Mouse (Mus musculus) liver (tissue): ENCODE results near the gene Slfn9.
"Not testable (repeated sequence)": the region's sequence is repeated elsewhere in the genome, so short reads cannot be mapped to it uniquely, and the experiment has no call there.

Source experiments
- DNase-seq: peaks from one replicate; pipeline ENCODE4 v3.0.0-alpha.2; 2020; ENCODE audit warnings: mixed read lengths

Slfn9 gene

DNA sequence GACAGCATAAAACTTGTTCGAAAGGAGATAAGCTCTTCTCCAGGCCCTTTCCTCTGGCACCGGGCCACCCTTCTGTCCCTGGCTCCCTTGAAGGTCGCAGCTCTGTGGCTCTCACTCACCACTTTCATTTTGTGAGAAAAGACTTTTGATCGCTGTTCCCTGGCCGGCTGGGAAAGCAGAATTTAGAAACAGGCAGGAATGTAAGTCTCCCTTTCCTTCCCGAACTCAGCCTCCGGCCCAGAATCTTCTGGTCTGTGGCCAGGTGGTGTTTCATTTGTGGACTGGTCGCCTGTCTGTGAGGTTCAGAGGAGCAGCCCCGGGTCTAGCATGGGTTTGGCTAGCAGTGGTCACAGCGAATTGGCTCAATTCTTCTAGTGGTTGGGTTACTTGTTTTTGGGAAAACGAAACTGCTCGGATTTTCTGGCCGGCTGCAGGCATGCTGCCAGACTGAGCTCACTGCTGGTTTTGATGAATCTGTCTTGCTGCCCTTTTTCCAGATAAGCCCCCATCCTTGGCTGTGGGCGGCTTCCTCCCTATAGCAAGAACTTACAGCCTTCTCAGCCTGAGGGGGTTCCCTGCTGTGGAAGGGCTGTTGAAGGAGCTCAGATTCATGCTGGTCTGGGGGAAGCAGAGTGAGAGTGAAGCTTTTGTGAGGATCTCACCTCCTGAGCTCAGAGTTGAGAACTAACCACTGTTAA lies at the start of gene Slfn9:
Gene Slfn9 (minus strand): TSS at position 362 of the 698 bp plus-strand sequence.
- peak; percentile 49 for DNase-seq

DNA sequence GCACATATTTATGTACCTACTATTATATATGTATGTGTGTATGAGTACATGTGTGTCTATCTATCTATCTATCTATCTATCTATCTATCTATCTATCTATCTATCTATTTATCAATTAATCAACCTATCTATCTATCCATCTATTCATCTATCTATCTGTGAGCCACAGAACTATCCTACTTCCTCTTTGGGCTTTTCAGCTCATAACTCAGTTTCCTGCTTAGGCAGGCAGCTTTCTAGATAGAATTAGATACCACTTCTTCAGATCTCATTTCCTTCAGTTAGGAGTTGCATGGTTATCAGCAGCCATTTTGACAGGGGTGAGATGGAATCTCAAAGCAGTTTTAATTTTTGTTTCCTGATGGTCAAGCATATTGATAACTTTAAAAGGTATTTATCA lies 49.4 kb upstream of the Slfn9 start:
- no peak for DNase-seq

GRCm38 (mm10) chr11:83040325-83040724 lies 48.7 kb upstream of the Slfn9 start:
- no peak for DNase-seq

DNA sequence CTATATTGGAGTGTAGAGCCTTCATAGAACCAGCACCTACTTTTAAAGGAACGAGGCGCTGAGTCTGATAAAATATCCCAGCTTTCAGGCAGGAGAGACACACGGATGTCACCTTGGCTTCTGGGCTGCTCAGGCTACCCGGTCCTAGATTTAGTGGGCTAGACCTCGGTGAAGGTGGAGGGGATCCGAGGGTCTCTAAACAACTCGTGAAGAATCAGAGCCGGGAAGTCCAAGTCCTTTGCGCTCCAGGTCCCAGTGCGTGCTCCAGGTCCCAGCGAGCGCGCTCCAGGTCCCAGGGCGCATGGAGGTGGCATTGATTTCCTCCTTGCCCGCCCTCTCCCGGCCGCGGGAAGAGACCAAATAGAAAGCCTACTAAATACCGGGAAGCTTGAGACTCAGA lies 48.2 kb upstream of the Slfn9 start:
- DNase-seq: no peak

DNA sequence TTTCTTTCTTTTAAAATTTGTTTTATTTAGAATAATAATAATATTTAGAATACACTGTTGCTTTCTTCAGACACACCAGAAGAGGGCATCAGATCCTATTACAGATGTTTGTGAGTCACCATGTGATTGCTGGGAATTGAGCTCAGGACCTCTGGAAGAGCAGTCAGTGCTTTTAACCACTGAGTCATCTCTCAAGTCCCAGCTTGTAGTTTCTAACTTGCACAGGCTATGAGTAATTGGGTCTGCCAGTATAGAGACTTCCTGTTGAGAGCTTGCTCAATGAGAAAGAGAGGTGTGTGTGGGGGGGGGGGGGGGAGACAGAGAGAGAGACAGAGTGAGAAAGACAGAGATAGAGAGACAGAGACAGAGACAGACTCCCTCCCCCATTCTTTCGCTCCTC lies 47.5 kb upstream of the Slfn9 start:
- DNase-seq: no peak

DNA sequence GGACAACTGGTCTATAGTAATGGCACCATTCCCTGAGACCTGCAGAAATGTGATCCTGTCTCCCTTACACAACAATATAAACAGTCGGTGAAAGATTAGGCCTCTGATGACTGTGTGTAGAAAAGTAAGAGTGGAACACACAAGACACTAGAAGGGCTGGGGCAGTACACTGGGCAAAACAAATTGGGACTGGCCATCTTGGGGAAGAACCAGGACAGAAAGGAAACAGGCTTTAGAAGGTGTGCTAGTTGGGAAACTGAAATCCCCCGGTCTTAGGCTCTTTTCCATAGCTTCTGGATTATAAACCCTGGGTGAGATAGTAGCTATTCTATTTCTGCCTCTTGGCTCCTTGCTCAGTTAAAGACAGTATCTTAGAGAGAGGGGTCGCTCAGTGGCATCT lies 47.1 kb upstream of the Slfn9 start:
- DNase-seq: not testable (repeated sequence)

- no peak for DNase-seq
Observed at GRCm38 (mm10) chr11:83020621-83021020, 29.0 kb upstream of the Slfn9 start, which contains the start of gene Slfn8. TSS of gene Slfn8 (minus strand) at chr11:83020810.

GRCm38 (mm10) chr11:83019561-83020519 lies 28.2 kb upstream of the Slfn9 start:
- not testable (repeated sequence) for DNase-seq

DNA sequence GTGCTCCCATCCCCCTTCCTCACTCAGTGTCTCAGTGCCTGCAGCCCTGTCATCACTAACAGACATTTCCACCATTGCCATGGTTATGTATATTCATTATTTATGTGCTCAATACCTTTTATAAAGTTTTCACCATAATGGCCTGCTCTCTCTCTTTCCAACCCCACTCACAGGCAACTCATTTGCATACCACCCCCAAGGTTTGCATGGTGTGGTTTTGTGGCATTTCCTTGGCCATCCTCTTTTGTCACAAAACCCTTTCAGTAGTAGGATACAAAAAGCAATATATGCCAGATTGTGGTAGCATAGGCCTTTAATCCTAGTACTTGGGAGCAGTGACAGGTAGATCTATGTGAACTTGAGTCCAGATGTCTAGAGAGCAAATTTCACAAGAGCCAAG lies 24.5 kb upstream of the Slfn9 start:
- DNase-seq: no peak

DNA sequence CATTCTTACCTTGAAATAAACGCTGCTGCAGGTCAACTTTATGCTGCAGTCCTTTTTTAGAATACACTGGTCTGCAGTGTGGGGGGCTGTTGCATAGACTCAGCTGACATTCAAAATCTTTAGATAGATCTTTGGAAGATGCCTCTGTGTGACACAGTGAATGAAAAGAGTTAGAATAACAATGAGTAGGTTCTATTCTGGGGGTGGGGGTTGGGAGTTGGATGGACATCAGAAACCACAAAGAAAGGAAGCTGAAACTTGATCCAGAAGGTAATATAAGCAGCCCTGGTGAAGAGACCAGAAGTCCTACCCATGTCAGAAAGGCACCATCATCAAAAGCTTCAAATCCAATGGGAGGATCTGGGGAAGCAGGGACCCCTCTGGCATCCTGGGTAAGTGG lies 21.7 kb upstream of the Slfn9 start:
- no peak for DNase-seq

- peak; percentile 60 for DNase-seq
Observed at GRCm38 (mm10) chr11:82990612-82991385, 831 bp downstream of the Slfn9 start.

GRCm38 (mm10) chr11:82989357-82989756 lies 2.3 kb downstream of the Slfn9 start:
- peak; percentile 56 for DNase-seq

- DNase-seq: no peak
Observed at GRCm38 (mm10) chr11:82987621-82988020, 4.0 kb downstream of the Slfn9 start.

- no peak for DNase-seq
Observed at GRCm38 (mm10) chr11:82983193-82983592, 8.4 kb downstream of the Slfn9 start.

DNA sequence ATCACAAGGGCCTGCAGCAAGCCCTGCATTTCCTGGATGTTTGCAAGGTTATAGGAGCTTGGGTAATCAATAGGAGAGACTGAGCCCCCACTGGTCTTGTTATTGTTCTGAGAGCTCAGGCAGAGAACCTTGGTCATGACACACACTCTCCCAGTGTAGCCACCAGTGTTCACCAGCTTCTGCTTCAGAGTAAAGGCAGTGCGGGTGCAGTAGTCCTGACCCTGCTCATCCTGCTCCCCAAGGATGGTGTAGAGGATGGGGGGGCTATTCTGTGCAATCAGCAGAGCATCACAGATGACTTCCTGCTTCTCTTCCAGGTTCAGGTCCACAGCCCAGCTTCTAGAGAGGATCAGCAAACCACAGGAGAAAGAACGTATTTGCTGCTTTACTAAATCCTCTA lies 9.2 kb downstream of the Slfn9 start:
- DNase-seq: not testable (repeated sequence)

GRCm38 (mm10) chr11:82973916-82974315 lies 17.7 kb downstream of the Slfn9 start:
- DNase-seq: peak; percentile 9

DNA sequence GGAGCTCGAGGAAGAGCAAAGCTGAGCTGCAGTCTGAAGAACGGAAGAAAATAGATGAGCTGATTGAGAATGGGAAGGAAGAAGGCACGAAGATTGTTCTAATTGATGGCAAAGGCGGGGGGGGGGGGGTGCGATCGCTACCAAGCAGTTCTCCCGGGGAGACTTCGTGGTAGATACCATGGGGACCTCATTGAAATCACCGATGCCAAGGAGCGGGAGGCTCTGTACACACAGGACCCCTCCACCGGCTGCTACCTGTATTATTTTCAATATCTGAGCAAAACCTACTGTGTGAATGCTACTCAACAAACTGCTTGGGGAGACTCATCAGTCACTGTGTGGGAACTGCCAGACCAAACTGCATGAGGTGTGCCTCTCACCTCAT lies 20.0 kb downstream of the Slfn9 start:
- DNase-seq: no peak

DNA sequence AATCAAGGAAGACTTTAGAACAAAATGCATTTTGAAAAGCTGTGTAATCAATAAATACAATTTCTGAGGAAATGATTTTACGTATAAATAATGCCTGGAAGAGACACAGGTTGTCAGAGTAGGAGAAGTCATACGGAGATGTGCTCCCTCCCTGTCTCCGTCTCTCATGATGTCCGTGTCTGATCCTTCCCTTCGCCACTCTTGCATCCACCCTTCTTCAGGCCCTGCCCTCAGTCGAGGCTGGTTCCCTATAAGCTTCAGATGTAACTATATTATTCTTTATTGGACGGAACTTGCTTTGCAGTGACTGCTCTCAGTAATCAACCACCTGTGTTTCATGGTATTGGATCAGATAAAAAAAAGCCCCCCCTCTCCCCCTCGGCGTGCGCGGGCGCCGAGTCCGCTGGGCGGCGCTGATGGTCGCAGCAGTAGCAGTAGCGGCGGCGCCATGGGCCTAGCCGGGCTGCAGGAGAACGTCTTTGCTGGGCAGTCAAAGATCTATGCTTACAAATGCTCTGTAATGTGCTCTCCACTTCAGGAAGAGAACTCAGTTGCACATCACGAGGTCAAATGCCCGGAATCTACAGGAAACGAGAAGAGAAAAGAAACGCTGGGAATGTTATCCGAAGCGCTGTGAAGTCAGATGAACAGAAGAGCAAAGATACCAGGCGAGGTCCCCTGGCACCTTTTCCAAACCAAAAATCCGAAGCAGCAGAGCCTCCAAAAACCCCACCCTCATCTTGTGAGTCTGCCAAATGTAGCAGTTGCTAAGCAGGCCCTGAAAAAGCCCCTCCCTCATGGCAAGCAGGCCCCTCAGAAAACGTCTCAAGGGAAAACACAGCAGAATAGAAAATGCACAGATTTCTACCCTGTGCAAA lies 20.7 kb downstream of the Slfn9 start:
- DNase-seq: peak; percentile 36

DNA sequence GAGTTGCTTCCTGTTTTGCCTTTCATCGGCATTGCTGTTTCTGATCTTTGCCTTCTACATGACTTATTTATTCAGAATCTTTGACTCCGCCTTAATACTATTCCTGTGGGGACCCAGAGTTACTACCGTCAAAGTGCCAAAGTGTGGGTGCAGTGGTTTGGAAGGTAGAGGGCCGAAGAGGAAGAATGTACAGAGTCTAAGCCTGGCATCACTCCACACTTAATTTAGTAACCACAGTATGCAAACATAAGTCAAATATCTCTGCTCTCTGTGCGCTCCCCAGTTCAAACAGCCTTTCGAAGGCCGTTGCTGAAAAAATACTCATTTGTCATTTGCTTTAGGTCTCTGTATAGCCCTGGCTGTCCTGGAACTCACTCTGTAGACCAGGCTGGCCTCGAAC lies 29.4 kb downstream of the Slfn9 start:
- DNase-seq: no peak

- no peak for DNase-seq
Observed at GRCm38 (mm10) chr11:82961743-82962142, 29.9 kb downstream of the Slfn9 start.

DNA sequence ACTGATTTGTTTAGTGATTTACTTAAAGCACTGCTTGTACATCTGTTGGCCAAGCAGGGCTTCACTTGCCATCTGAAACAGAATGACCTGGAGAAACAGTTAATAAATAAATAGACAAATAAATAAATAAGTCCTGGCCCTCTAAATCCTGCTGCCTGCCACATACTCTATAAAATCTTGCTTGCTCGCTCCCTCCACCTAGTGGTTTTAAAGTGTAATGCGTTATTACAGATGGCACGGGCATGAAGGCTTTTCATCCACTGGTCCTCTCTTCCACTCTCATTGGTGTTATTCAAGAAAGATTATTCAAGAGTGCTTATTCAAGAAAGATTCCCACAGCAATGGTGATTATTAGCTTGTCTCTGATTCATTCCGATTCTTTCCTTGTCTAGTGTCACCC lies 32.0 kb downstream of the Slfn9 start:
- DNase-seq: no peak

- DNase-seq: no peak
Observed at GRCm38 (mm10) chr11:82956925-82957324, 34.7 kb downstream of the Slfn9 start.
